Mouse (Mus musculus): ENCODE measurements around the gene Crcp. TPM values are rescaled to one million over a fixed set of nuclear protein-coding genes. Genes with fewer than 3 reads are reported as not detected.
A peak's percentile ranks its signal among the peaks of the same experiment; 100 is the strongest.

The Crcp gene
- polyA plus RNA-seq, 1 experiment, result 30.1 TPM

GRCm38 (mm10) chr5:130002301-130003146 is 26.6 kb upstream of the Crcp start, which contains the start of gene Gusb:
Gusb (minus strand) TSS chr5:130003049.
- H3K27ac ChIP-seq (ENCODE audit: insufficient read depth, low read depth, low read length), result peak within 1 kb of the TSS; percentile 91
- peak within 1 kb of the TSS; percentile 73 for H3K4me3 ChIP-seq (ENCODE audit: insufficient read depth, low read length)
- TF ChIP-seq CTCF (IDR thresholded peaks at IDR 0.05; ENCODE audit: low read depth, low read length), result no peak
- TF ChIP-seq POLR2A (IDR thresholded peaks at IDR 0.05; ENCODE audit: borderline replicate concordance, low read depth, low read length), result peak; percentile 72; the same call in 1 of the 2 replicates
- H3K4me1 ChIP-seq (ENCODE audit: control insufficient read depth, insufficient read depth, low read length), result peaks cover 25% of the 10 kb centered on the region

GRCm38 (mm10) chr5:130003229-130003628 is 25.9 kb upstream of the Crcp start:
- TF ChIP-seq CTCF (IDR thresholded peaks at IDR 0.05; ENCODE audit: low read depth, low read length) (no peak), POLR2A (IDR thresholded peaks at IDR 0.05; ENCODE audit: borderline replicate concordance, low read depth, low read length) (no peak)
- H3K4me3 ChIP-seq (ENCODE audit: insufficient read depth, low read length), result no peak overlapping the region
- H3K4me1 ChIP-seq (ENCODE audit: control insufficient read depth, insufficient read depth, low read length), result peaks cover 25% of the 10 kb centered on the region
- peak overlapping the region; percentile 91 for H3K27ac ChIP-seq (ENCODE audit: insufficient read depth, low read depth, low read length)

DNA sequence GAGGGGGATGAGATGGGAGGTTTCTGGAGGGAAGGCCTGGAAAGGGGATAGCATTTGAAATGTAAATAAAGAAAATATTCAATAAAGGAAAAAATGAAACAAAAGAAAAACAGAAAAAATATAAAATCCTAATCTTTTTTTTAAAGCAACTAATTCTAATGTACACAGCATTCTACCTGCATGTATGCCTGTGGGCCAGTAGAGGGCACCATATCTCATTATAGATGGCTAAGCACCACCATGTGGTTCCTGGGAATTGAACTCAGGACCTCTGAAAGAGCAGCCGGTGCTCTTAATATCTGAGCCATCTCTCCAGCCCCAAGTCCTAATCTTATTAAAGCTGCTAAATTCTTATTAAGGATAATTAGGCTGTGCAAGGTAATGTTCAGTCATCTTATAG is 21.7 kb upstream of the Crcp start:
- Histone ChIP-seq H3K27ac (ENCODE audit: insufficient read depth, low read depth, low read length) (no peak overlapping the region), H3K4me1 (ENCODE audit: control insufficient read depth, insufficient read depth, low read length) (peaks cover 10% of the 10 kb centered on the region), H3K4me3 (ENCODE audit: insufficient read depth, low read length) (no peak overlapping the region)
- TF ChIP-seq POLR2A (IDR thresholded peaks at IDR 0.05; ENCODE audit: borderline replicate concordance, low read depth, low read length), result no peak
- TF ChIP-seq CTCF (IDR thresholded peaks at IDR 0.05; ENCODE audit: low read depth, low read length), result no peak

DNA sequence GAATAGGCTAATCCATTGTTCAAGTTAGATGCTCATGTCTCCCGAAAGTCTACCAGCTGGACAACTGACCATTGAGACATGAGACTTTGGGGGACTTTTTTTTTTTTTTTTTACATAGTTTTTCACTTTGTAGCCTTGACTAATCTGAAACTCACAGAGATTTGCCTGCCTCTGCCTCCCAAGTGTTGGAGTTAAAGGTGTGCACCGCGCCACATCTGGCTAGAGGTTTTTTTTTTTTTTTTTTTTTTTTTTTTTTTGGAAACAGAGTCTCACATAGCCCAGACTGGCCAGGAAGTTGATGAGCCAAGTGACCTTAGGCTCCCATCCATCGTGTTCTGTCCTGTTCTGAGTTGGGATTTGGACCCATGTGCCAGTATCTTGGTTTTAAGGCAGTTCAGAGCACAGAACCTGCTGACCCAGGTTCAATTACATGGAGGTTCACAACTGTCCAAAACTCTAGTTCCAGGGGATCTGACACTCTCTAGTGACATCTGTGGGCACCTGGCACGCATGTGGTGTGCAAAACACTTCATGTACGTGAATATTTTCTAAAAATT is 21.0 kb upstream of the Crcp start:
- Histone ChIP-seq H3K4me1 (ENCODE audit: control insufficient read depth, insufficient read depth, low read length) (peaks cover 9% of the 10 kb centered on the region), H3K27ac (ENCODE audit: insufficient read depth, low read depth, low read length) (no peak overlapping the region), H3K4me3 (ENCODE audit: insufficient read depth, low read length) (no peak overlapping the region)
- TF ChIP-seq POLR2A (IDR thresholded peaks at IDR 0.05; ENCODE audit: borderline replicate concordance, low read depth, low read length), result no peak
- TF ChIP-seq CTCF (IDR thresholded peaks at IDR 0.05; ENCODE audit: low read depth, low read length), result no peak

DNA sequence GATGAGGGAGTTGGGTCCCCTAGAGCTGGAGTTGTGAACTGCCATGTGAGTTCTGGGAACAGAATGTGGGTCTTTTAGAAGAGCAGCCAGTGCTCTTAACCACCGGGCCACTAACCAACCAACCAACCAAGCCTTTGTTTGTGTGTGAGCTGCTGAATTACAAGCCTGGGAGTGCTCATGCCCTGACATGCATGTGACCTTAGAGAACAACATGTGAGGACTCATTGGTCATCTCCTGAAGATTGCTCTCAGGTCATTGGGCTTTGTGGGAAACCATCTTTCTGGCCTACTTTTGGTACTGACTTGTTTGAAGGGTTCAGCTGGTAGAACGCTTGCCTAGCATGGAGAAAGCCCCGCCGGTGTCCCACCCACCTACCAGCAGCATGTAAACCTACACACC is 19.3 kb upstream of the Crcp start:
- TF ChIP-seq CTCF (IDR thresholded peaks at IDR 0.05; ENCODE audit: low read depth, low read length), result no peak
- TF ChIP-seq POLR2A (IDR thresholded peaks at IDR 0.05; ENCODE audit: borderline replicate concordance, low read depth, low read length), result no peak
- Histone ChIP-seq H3K27ac (ENCODE audit: insufficient read depth, low read depth, low read length) (no peak overlapping the region), H3K4me3 (ENCODE audit: insufficient read depth, low read length) (no peak overlapping the region), H3K4me1 (ENCODE audit: control insufficient read depth, insufficient read depth, low read length) (no peaks in the 10 kb centered on the region)

DNA sequence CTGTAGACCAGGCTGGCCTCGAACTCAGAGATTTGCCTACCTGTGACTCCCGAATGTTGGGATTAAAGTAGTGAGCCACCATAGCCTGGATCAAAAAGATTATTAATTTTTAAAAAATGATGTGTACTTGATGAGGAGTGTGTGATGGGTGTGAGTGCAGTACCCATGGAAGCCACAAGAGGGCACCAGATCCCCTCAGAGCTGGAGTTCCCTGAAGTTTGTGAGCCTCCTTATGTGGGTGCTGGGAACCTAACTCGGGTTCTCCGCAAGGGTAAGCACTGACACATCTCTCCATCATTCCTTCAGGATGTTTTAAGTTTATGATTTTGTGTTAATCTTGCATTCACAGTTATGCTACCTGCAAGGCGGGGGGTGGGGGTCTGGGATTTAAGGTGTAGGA is 18.1 kb upstream of the Crcp start:
- Histone ChIP-seq H3K4me3 (ENCODE audit: insufficient read depth, low read length) (no peak overlapping the region), H3K4me1 (ENCODE audit: control insufficient read depth, insufficient read depth, low read length) (no peaks in the 10 kb centered on the region), H3K27ac (ENCODE audit: insufficient read depth, low read depth, low read length) (no peak overlapping the region)
- TF ChIP-seq CTCF (IDR thresholded peaks at IDR 0.05; ENCODE audit: low read depth, low read length) (peak; percentile 60), POLR2A (IDR thresholded peaks at IDR 0.05; ENCODE audit: borderline replicate concordance, low read depth, low read length) (no peak)

DNA sequence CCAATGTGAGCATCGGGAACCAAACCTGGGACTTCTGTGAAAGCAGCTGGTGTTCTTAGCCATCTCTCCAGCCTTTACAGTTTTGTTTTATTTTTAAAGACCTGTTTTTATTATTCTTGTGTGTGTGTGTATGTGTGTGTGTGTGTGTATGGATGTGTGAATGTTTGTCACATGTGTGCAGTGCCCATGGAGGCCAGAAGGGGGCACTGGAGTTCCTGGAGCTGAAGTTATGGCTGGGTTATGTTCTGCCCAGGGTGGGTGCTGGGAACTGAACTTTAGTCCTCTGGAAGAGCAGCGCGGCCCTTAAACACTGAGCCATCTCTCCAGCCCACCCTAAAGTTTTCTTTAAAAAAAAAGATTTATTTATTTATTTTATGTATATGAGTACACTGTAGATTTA is 14.0 kb upstream of the Crcp start:
- no peak overlapping the region for H3K27ac ChIP-seq (ENCODE audit: insufficient read depth, low read depth, low read length)
- H3K4me1 ChIP-seq (ENCODE audit: control insufficient read depth, insufficient read depth, low read length), result no peaks in the 10 kb centered on the region
- H3K4me3 ChIP-seq (ENCODE audit: insufficient read depth, low read length), result no peak overlapping the region
- TF ChIP-seq CTCF (IDR thresholded peaks at IDR 0.05; ENCODE audit: low read depth, low read length) (no peak), POLR2A (IDR thresholded peaks at IDR 0.05; ENCODE audit: borderline replicate concordance, low read depth, low read length) (no peak)

DNA sequence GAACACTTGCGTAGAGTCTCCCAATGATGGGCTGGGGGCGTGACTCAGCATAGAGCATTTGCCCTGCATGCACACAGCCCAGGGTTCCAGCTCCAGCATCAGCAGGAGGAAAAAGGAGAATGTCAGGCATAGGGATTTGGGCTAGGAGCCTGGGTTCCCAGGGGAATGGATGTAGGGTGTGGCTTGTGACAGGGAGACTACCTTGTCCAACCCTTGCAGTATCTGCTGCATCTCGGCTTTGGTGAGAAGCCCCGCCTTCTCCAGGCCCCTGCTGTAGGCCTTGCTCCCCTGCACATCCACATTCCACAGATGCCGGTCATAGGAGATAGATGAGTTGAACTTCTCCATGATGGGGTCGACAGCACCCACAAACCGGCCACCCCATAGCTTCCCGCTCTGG is 9.6 kb upstream of the Crcp start:
- Histone ChIP-seq H3K4me1 (ENCODE audit: control insufficient read depth, insufficient read depth, low read length) (0 out of 2 replicates have a peak, but pooled peaks cover 4% of the 10 kb centered on the region), H3K4me3 (ENCODE audit: insufficient read depth, low read length) (no peak overlapping the region)
- no peak for TF ChIP-seq POLR2A (IDR thresholded peaks at IDR 0.05; ENCODE audit: borderline replicate concordance, low read depth, low read length)
- TF ChIP-seq CTCF (IDR thresholded peaks at IDR 0.05; ENCODE audit: low read depth, low read length), result no peak

GRCm38 (mm10) chr5:130021361-130021966 is 7.6 kb upstream of the Crcp start:
- TF ChIP-seq CTCF (IDR thresholded peaks at IDR 0.05; ENCODE audit: low read depth, low read length), result no peak
- Histone ChIP-seq H3K4me3 (ENCODE audit: insufficient read depth, low read length) (no peak overlapping the region), H3K4me1 (ENCODE audit: control insufficient read depth, insufficient read depth, low read length) (peaks cover 4% of the 10 kb centered on the region; the same call in 1 of the 2 replicates), H3K27ac (ENCODE audit: insufficient read depth, low read depth, low read length) (no peak overlapping the region)

More for the DNA sequence above, 9.6 kb upstream of the Crcp start:
- no peak overlapping the region for H3K27ac ChIP-seq (ENCODE audit: insufficient read depth, low read depth, low read length)

DNA sequence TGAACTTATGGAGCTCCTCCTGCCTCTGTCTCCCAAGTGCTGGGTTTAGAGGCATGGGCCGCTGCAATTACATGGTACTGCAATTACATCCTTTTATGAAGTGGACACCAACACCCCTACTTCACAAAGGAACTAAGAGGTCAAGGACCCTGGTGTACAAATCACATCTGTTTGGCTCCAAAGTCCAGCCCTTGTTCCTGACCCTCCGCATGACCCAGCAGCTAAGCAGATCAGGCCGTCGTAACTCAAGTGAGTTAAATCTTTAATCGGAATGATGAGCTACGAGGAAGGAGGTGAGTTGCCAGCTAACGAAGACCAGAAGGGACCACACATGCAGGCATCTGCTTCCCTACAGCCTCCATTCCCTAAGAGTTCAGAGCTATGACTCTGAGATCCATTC is 6.7 kb upstream of the Crcp start:
- Histone ChIP-seq H3K27ac (ENCODE audit: insufficient read depth, low read depth, low read length) (no peak overlapping the region), H3K4me1 (ENCODE audit: control insufficient read depth, insufficient read depth, low read length) (peaks cover 4% of the 10 kb centered on the region; the same call in 1 of the 2 replicates), H3K4me3 (ENCODE audit: insufficient read depth, low read length) (no peak overlapping the region)
- no peak for TF ChIP-seq POLR2A (IDR thresholded peaks at IDR 0.05; ENCODE audit: borderline replicate concordance, low read depth, low read length)
- TF ChIP-seq CTCF (IDR thresholded peaks at IDR 0.05; ENCODE audit: low read depth, low read length), result no peak

All from bone marrow macrophage, adult 2 months (primary cell).